Mouse (Mus musculus): ENCODE measurements around the gene Mettl7a2. TPM values are rescaled to one million over a fixed set of nuclear protein-coding genes. Genes with fewer than 3 reads are reported as not detected.

Gene Mettl7a2
- polyA plus RNA-seq, 1 experiment: 0.15 TPM

DNA sequence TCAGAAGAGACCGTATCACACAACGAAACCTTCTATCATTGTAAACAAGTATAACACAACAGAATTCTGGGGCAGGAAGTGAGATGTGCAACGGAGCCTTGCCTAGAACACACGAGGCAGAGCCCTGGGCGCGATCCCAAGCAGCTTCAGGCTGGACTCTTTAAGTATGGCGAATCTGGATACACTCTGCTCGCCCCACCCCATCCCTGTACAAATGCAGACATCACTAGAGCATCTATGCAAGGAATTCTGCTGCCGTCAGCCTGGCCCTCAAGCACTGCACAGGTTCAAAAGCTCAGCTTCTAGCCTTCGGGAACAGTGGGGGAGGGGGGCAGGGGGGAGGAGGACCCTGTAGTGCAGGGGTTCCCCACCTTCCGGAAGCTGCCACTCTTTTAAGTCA lies 40.0 kb downstream of the Mettl7a2 start:
- DNase-seq (ENCODE audit: low read depth): no peak

DNA sequence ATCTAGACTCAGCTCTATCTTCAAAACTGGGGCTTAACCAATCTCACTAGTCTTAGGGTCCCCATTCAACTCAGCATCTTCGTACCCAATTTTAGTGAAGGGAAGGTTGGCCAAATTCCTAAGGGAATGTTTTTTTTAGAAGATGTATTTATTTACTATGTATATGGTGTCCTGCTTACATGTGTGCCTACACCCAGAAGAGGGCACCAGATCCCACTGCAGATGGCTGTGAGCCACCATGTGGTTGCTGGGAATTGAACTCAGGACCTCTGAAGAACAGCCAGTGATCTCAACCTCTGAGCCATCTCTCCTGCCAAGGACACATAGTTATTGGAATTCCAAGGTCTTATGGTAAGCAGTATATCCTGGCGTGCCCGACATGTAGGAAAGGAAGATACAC lies 42.6 kb downstream of the Mettl7a2 start:
- no peak for DNase-seq (ENCODE audit: low read depth)

DNA sequence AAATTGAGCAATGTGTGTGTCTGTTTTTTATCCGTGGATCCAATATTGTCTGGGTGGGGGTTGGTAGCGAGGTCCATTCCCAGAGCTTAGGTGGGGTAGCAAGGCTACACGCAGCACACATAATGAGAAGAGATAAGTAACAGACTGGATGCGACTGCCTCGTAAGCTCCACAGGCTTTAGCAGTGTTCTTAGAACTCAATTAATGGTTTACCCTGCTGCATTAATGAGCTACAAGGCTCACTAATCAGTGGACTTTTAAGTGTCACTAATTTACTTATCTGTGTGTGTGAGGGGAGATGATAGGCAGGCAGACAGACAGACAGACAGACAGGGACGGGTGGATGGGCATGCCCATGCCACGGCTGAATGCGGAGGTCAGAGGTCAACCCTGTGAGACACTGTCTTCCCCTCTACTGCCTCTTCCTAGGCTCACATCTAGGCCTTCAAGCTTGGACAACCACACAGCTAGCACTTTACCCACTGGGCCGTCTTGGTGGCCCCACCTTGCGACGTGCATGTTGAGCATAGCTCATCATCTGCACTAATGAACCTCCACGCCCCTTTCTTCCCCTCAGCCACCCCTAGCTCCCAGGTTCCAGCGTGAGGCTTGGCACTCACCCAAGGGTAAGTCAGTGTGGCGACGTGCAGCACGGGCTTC lies 47.7 kb downstream of the Mettl7a2 start:
- no peak for DNase-seq (ENCODE audit: low read depth)

DNA sequence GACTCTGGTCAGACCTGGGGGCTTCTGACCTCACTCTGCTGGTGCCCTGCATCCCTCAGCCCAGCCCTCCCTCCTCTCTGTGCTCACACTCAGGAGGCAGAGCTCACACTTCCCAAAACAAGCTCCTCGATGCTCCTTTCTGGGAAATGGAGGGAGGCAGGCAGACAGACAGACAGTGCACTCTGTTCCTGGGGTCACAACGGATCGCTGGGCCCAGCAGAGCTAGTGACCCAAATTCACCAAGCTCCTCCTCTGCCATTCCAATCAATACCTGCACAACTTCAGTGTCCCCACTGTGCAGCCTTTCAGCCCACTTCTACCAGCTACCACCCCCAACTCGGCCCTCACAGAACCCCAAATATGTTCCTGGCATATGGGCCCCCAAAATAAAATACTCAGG lies 48.8 kb downstream of the Mettl7a2 start:
- DNase-seq (ENCODE audit: low read depth): no peak

DNA sequence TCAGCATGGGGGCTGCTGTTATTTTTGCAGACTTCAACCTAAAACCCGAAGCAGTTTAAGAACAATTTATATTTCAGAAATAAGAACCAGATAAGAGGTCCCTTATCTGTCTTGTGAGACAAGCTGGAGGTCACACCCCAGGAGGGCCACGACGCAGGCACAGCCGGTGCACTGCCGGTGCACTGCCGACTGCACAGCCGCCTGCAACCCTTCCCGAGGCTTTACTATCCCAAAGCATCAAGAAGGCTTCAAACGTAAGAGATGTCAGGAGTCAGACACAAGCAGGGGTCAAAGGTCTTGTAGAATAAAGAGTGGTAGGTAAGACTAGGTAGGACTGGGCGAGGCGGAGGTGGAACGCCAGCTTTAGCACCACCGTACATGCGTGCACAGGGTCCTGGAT lies 49.3 kb downstream of the Mettl7a2 start:
- no peak for DNase-seq (ENCODE audit: low read depth)

DNA sequence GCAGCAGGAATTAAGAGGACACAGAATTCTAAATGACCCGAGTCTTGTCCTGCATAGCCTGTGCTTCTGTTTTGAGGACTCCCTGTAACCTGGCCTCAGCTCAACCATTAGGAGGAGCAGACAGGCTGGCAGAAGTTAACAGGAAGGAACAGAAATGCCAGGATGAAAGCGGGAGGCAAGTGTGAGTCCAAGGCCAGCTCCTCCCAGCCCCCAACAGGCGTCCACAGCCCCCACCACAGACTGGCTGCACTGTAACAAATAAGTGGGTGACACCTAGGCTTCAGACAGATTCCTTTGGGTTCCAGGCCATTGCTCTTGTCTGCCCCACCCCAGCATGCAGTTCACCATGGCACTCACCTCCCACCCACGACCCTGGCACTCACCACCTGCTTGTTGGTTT lies 49.8 kb downstream of the Mettl7a2 start:
- no peak for DNase-seq (ENCODE audit: low read depth)

DNA sequence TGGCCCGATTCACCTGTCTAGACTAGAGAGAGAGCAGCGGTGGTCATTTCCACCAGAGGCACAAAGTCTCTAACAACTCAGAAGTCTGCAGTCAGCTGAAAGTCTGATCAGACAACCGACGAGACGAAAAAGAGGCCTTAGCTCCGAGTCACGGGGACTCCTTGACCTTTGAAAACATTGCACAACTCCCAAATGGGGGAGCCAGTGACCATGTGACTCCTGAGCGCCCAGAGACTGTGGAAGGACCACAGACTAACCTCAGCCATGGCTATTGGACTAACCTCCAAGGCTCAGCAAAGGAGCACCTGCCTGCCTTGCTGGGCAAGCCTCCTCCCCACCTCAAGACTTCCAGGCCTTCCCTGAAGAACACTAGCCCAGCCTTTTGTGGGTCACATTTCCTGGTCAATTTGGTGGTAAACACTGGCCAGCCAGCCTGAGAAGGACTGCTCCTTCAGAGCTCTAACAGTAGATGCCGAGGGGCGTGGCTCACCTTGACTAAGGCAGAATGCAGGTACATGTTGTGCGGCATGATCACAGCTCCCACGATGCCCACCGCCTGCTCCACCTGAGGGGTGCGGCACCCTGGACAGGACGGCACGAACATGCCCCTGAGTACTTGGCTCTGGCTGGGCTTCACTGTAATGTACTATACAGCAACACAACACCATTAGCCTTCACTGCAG lies 50.5 kb downstream of the Mettl7a2 start:
- no peak for DNase-seq (ENCODE audit: low read depth)

DNA sequence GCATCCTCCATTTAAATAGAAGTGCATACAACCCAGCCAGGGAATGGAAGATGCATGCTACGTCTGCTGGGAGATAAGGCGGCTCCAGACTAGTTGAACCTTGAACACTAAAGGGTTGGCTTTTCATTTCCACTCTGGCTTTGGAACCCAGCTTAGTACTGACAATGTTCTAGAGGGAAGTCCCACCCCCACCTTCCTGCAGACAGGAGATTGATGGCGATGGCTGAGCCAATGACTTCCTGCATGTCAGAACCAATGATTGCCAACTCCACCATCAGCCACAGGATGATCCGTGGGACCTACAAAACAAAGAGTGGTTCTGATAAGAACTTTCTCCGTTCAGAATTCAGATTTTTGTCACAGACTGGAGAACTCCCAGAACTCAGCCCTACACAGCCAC lies 53.1 kb downstream of the Mettl7a2 start:
- DNase-seq (ENCODE audit: low read depth): no peak

DNA sequence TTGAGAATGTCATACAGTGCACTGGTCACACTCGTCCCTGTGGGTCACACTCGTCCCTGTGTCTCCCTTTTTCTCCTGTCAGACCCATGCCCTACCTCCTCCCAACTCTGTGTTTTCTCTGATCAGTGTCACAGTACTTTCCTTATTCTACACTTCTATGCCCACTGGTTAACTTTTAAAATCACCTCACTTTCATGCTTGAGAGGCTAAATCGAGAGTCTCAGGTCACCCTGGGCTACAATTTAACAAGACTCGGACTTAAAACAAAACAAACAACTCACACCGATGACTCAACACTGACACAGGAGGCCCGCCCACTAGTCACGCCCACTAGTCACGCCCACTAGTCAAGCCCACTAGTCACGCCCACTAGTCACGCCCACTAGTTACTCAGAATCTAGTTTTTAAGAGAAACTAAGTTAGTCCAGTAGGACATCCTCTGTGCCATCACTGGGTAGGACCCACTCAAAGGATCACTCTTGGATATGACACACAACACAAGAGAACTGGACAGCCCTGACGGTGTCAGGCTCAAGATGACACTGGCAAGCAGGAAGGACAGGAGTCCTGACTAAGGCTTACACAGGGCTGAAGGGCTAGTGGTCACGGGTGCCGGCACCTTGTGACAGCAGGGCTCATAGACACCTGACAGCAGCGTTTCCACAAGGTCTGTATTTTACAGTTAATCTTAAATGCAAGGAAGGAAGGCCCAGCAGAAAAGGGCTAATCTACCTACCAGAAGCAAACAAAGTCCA lies 58.1 kb downstream of the Mettl7a2 start:
- DNase-seq (ENCODE audit: low read depth): no peak

Other genes starting within 250 kb of the Mettl7a2 start
- gene Atf1, start 125.4 kb upstream of the Mettl7a2 start, polyA plus RNA-seq (2012; rRNA removed): 35.1 and 38.7 TPM in 2 replicates
- gene Tmprss12, start 72.4 kb upstream of the Mettl7a2 start, polyA plus RNA-seq (2012; rRNA removed): not detected in 2 replicates
- gene Mettl7a1, start 49.1 kb upstream of the Mettl7a2 start, polyA plus RNA-seq (2012; rRNA removed): 259 and 432 TPM in 2 replicates
- gene Mettl7a3, start 18.3 kb upstream of the Mettl7a2 start, polyA plus RNA-seq (2012; rRNA removed): 0.16 and 0.56 TPM in 2 replicates
- gene Methig1, start 51 bp upstream of the Mettl7a2 start, polyA plus RNA-seq (2012; rRNA removed): 0.09 TPM in 1 of 2 replicates, not detected in the other
- gene Higd1c, start 11.3 kb downstream of the Mettl7a2 start, polyA plus RNA-seq (2012; rRNA removed): not detected in 2 replicates
- 0.36 and 0.37 TPM in 2 replicates for gene Gm5475, start 68.9 kb downstream of the Mettl7a2 start, polyA plus RNA-seq (2012; rRNA removed)
- 106 and 126 TPM in 2 replicates for gene Slc11a2, start 71.9 kb downstream of the Mettl7a2 start, polyA plus RNA-seq (2012; rRNA removed)
- 47.8 and 59.6 TPM in 2 replicates for gene Letmd1, start 115.8 kb downstream of the Mettl7a2 start, polyA plus RNA-seq (2012; rRNA removed)
- gene Csrnp2, start 142.3 kb downstream of the Mettl7a2 start, polyA plus RNA-seq (2012; rRNA removed): 7.8 and 9.1 TPM in 2 replicates
- 11.4 and 14.6 TPM in 2 replicates for gene Tfcp2, start 198.8 kb downstream of the Mettl7a2 start, polyA plus RNA-seq (2012; rRNA removed)
- gene Pou6f1, start 246.8 kb downstream of the Mettl7a2 start, polyA plus RNA-seq (2012; rRNA removed): 30.3 and 39.2 TPM in 2 replicates